Mouse (Mus musculus) erythroblast, embryonic 14.5 days (primary cell): ENCODE results near the gene Slc4a3.

Experiments used
- GATA1 ChIP-seq: IDR thresholded peaks from 2 replicates; pipeline ENCODE4 v1.6.1; 2012; ENCODE audit warnings: low read length, inconsistent platforms, mixed read lengths
- TAL1 ChIP-seq: IDR thresholded peaks from 3 replicates; pipeline ENCODE4 v1.6.1; 2012; ENCODE audit warnings: low read length, inconsistent platforms, mixed read lengths

DNA sequence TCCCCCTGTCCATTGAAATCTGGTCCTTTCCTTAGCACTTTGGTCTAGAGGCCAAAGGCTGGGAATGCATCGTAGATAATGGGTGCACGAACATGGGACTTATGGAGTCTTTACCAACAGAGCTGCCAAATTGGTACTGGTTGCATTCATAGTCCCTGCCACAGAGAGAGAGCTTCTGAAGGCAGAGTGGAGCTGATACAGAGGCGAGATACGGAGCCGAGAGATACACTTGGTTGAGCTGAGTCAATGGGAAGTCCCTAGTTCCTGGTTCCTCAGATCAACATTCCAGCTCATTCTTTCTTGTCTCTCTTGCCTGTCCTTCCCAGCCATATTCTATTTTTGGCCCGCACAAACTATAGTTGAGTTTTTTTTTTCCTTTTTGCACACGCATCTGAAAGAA lies 27.6 kb downstream of the Slc4a3 start:
- TF ChIP-seq GATA1, result no peak
- no peak for TF ChIP-seq TAL1
